Mouse (Mus musculus) testis, postnatal 10 days (tissue): ENCODE measurements around the gene Olfr293.

ENCODE experiments used
- DNase-seq: peaks from one replicate; pipeline ENCODE4 v3.0.0; 2021; ENCODE audit warnings: low spot score

The Olfr293 gene

DNA sequence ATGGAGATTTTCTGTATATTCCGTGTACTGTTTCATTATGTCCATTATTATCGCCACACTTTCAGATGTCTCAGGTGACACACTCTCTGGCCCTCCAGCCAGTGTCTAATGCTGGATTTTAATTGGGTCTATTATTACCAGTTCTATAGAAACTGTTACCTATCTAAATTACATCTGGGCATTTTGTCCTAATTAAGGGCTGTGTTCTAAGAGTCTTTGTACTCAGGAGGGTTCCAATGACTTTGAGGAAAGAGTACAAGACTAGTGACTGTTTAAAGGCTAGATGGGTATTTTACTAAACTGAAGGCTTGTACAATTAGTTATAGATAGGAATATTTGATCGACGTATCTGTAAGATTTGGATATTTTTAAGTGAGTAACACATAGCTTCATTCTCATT is at the start of gene Olfr293:
Gene Olfr293, plus strand, starts transcription at position 301 of the 400 bp plus-strand sequence.
- DNase-seq: no peak

GRCm38 (mm10) chr7:86616543-86616942 is 32.3 kb upstream of the Olfr293 start, which contains the start of gene Olfr294:
Gene Olfr294, minus strand, starts transcription at chr7:86616643.
- no peak for DNase-seq

DNA sequence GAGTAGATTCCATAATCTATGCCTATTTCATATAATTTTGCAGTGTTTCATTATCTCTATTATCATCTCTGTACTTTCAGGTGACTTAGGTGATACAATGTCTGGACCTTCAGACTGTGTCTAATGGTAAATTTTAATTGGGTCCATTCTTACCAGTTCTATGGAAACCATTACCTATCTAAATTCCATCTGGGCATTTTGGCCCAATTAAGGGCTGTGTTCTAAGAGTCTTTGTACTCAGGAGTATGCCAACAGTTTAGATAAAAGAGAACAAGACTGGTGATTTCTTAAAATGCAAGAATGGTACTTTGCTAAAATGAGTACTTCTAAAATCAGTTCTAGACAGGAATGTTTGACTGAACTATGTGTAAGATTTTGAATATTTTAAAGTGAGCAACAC is 39.2 kb downstream of the Olfr293 start, which contains the start of gene Olfr292:
Gene Olfr292, plus strand, starts transcription at position 301 of the 400 bp plus-strand sequence.
- DNase-seq: no peak
